Mouse (Mus musculus) hindbrain, postnatal 0 days (tissue): Measurements from ENCODE around the gene Spats1. TPM values are rescaled to one million over a fixed set of nuclear protein-coding genes. Genes with fewer than 3 reads are reported as not detected.

ENCODE experiments used
- ATAC-seq: fragments of 200-750 bp; cut with Nextera tagmentation; 2 replicates; pipeline ENCODE4 v1.8.0; 2017; ENCODE audit warnings: mild to moderate bottlenecking, moderate TSS enrichment, moderate library complexity
- DNase-seq: peaks from one replicate; pipeline ENCODE4 v3.0.0-alpha.2; 2015; ENCODE audit warnings: low spot score
- H3K27ac ChIP-seq: fragments of 300-500 bp; sonication (generic); 2 replicates; pipeline ENCODE4 v1.5.1; 2014; ENCODE audit warnings: mild to moderate bottlenecking
- H3K27me3 ChIP-seq: fragments of 300-500 bp; sonication (generic); 2 replicates; pipeline ENCODE4 v1.6.1; 2014; ENCODE audit warnings: low read length, mixed read lengths; ENCODE audit not compliant: insufficient read depth
- H3K36me3 ChIP-seq: fragments of 300-500 bp; sonication (generic); 2 replicates; pipeline ENCODE4 v1.6.1; 2014; ENCODE audit warnings: low read length, mixed read lengths; ENCODE audit not compliant: insufficient read depth
- H3K4me1 ChIP-seq: fragments of 300-500 bp; sonication (generic); 2 replicates; pipeline ENCODE4 v1.6.1; 2014; ENCODE audit warnings: antibody characterized with exemption, low read length, mixed read lengths; ENCODE audit not compliant: insufficient read depth
- H3K4me2 ChIP-seq: fragments of 300-500 bp; sonication (generic); 2 replicates; pipeline ENCODE4 v1.6.1; 2014; ENCODE audit warnings: low read depth, mild to moderate bottlenecking, low read length, moderate library complexity, mixed read lengths
- H3K4me3 ChIP-seq: fragments of 300-500 bp; sonication (generic); 2 replicates; pipeline ENCODE4 v1.5.1; 2014; ENCODE audit warnings: low read length
- H3K9ac ChIP-seq: fragments of 300-500 bp; sonication (generic); replicated peaks from 2 replicates; pipeline ENCODE4 v1.6.1; 2014; ENCODE audit warnings: mild to moderate bottlenecking, low read length, moderate library complexity, mixed read lengths
- H3K9me3 ChIP-seq: fragments of 300-500 bp; sonication (generic); 2 replicates; pipeline ENCODE4 v1.6.1; 2016; ENCODE audit warnings: low read length, mixed read lengths
- CTCF ChIP-seq: IDR thresholded peaks from 2 replicates; pipeline ENCODE4 v1.5.1; 2016; ENCODE audit warnings: antibody characterized with exemption, control low read depth, low read depth
- WGBS: fragments of 180-500 bp; shearing (Covaris S2); extraction: QIAGEN DNeasy Blood & Tissue Kit; methylation state at CpG from one replicate; pipeline ENCODE4 v1.1.7; 2014; 5-methylcytosine and 5-hydroxymethylcytosine counted together
- polyA plus RNA-seq: library from polyadenylated mRNA; unstranded; fragments of >200 nt; fragmentation: Nextera tagmentation; extraction: Ambion mirVana; gene quantifications from 2 replicates; pipeline ENCODE4 v1.2.1, GENCODE M21; 2015
- total RNA-seq: library from RNA; depleted of rRNA; stranded (reverse); fragments of >200 nt; gene quantifications from 2 replicates; pipeline ENCODE4 v1.2.3, GENCODE M21; 2014; rRNA removed

Spats1 gene
- total and polyA plus RNA-seq, 2 experiments from 2014 or later: 3.5 to 4.2 TPM

GRCm38 (mm10) chr17:45402601-45403000, 72.6 kb downstream of the Spats1 start:
- no peak for TF ChIP-seq CTCF
- H3K9ac ChIP-seq: no peak overlapping the region
- H3K27me3 ChIP-seq: no peaks in the 10 kb centered on the region
- 83% methylated on average over 3 of the region's 3 CpGs for WGBS
- H3K4me3 ChIP-seq: no peak overlapping the region
- peaks cover 5% of the 10 kb centered on the region; the same call in 1 of the 2 replicates for H3K36me3 ChIP-seq
- no peaks in the 10 kb centered on the region for H3K4me1 ChIP-seq
- ATAC-seq: no peak
- no peak overlapping the region for H3K27ac ChIP-seq
- DNase-seq: no peak
- H3K9me3 ChIP-seq: no peaks in the 10 kb centered on the region
- no peak overlapping the region for H3K4me2 ChIP-seq

GRCm38 (mm10) chr17:45402126-45402525, 73.1 kb downstream of the Spats1 start:
- Histone ChIP-seq H3K27me3 (no peaks in the 10 kb centered on the region), H3K36me3 (peaks cover 5% of the 10 kb centered on the region; the same call in 1 of the 2 replicates), H3K4me1 (no peaks in the 10 kb centered on the region), H3K27ac (no peak overlapping the region), H3K9me3 (no peaks in the 10 kb centered on the region), H3K4me3 (no peak overlapping the region), H3K4me2 (no peak overlapping the region), H3K9ac (no peak overlapping the region)
- no peak for TF ChIP-seq CTCF
- WGBS: 88% methylated on average over 1 of the region's 1 CpGs
- ATAC-seq (no peak), DNase-seq (no peak)

- Histone ChIP-seq H3K9ac (no peak overlapping the region), H3K27ac (no peak overlapping the region), H3K36me3 (peaks cover 5% of the 10 kb centered on the region; the same call in 1 of the 2 replicates), H3K27me3 (no peaks in the 10 kb centered on the region), H3K4me2 (no peak overlapping the region), H3K4me3 (no peak overlapping the region), H3K4me1 (no peaks in the 10 kb centered on the region), H3K9me3 (no peaks in the 10 kb centered on the region)
- ATAC-seq (no peak), DNase-seq (no peak)
- TF ChIP-seq CTCF: no peak
- 93% methylated on average over 5 of the region's 5 CpGs for WGBS
These were observed 73.9 kb downstream of the Spats1 start for GRCm38 (mm10) chr17:45401126-45401905.

GRCm38 (mm10) chr17:45398021-45398420, 77.2 kb downstream of the Spats1 start:
- Histone ChIP-seq H3K4me2 (no peak overlapping the region), H3K9ac (no peak overlapping the region), H3K9me3 (no peaks in the 10 kb centered on the region), H3K4me3 (no peak overlapping the region), H3K4me1 (no peaks in the 10 kb centered on the region), H3K27ac (no peak overlapping the region), H3K36me3 (no peaks in the 10 kb centered on the region; the same call in 1 of the 2 replicates), H3K27me3 (no peaks in the 10 kb centered on the region)
- DNase-seq (no peak), ATAC-seq (no peak)
- TF ChIP-seq CTCF: no peak
- 93% methylated on average over 2 of the region's 2 CpGs for WGBS

GRCm38 (mm10) chr17:45397541-45397940, 77.7 kb downstream of the Spats1 start:
- ATAC-seq: no peak
- DNase-seq: no peak
- H3K9ac ChIP-seq: no peak overlapping the region
- 77% methylated on average over 3 of the region's 3 CpGs for WGBS
- no peak overlapping the region for H3K4me2 ChIP-seq
- no peaks in the 10 kb centered on the region for H3K9me3 ChIP-seq
- H3K4me3 ChIP-seq: no peak overlapping the region
- H3K36me3 ChIP-seq: peaks cover 4% of the 10 kb centered on the region
- peak; percentile 21 for TF ChIP-seq CTCF
- H3K27ac ChIP-seq: no peak overlapping the region
- no peaks in the 10 kb centered on the region for H3K4me1 ChIP-seq
- H3K27me3 ChIP-seq: no peaks in the 10 kb centered on the region

- ATAC-seq (no peak), DNase-seq (no peak)
- Histone ChIP-seq H3K4me3 (no peak overlapping the region), H3K9ac (no peak overlapping the region), H3K27ac (no peak overlapping the region), H3K36me3 (peaks cover 22% of the 10 kb centered on the region), H3K4me2 (no peak overlapping the region), H3K4me1 (no peaks in the 10 kb centered on the region), H3K27me3 (no peaks in the 10 kb centered on the region), H3K9me3 (no peaks in the 10 kb centered on the region)
- TF ChIP-seq CTCF: no peak
- WGBS: 74% methylated on average over 9 of the region's 9 CpGs
These were observed 80.6 kb downstream of the Spats1 start for GRCm38 (mm10) chr17:45394612-45395011.

- WGBS: 82% methylated on average over 3 of the region's 3 CpGs
- DNase-seq: no peak
- Histone ChIP-seq H3K27me3 (no peaks in the 10 kb centered on the region), H3K9ac (no peak overlapping the region), H3K4me1 (no peaks in the 10 kb centered on the region), H3K27ac (no peak overlapping the region), H3K4me2 (no peak overlapping the region), H3K4me3 (no peak overlapping the region), H3K36me3 (peaks cover 22% of the 10 kb centered on the region), H3K9me3 (no peaks in the 10 kb centered on the region)
- TF ChIP-seq CTCF: no peak
- no peak for ATAC-seq
These were observed 81.5 kb downstream of the Spats1 start for GRCm38 (mm10) chr17:45393765-45394164.

Other genes starting within 250 kb of the Spats1 start
- 21.5 and 38.1 TPM in 2 replicates for gene Cdc5l, start 41.7 kb downstream of the Spats1 start, total RNA-seq
- 54.2 and 57.7 TPM in 2 replicates for gene Cdc5l, start 41.7 kb downstream of the Spats1 start, polyA plus RNA-seq
- gene Aars2, start 31.4 kb upstream of the Spats1 start, total RNA-seq: 28.5 and 34.5 TPM in 2 replicates
- 14.2 and 15.7 TPM in 2 replicates for gene Aars2, start 31.4 kb upstream of the Spats1 start, polyA plus RNA-seq
- 0.58 and 1.5 TPM in 2 replicates for gene Tcte1, start 48.0 kb upstream of the Spats1 start, total RNA-seq
- gene Tcte1, start 48.0 kb upstream of the Spats1 start, polyA plus RNA-seq: 3.9 and 4.3 TPM in 2 replicates
- 107 and 114 TPM in 2 replicates for gene Tmem151b, start 74.3 kb upstream of the Spats1 start, total RNA-seq
- 29.5 and 29.8 TPM in 2 replicates for gene Tmem151b, start 74.3 kb upstream of the Spats1 start, polyA plus RNA-seq
- gene Nfkbie, start 80.3 kb upstream of the Spats1 start, total RNA-seq: 7.7 and 9.2 TPM in 2 replicates
- 5.2 and 6.0 TPM in 2 replicates for gene Nfkbie, start 80.3 kb upstream of the Spats1 start, polyA plus RNA-seq
- 105 and 139 TPM in 2 replicates for gene Slc35b2, start 88.5 kb upstream of the Spats1 start, total RNA-seq
- 90.3 and 94.0 TPM in 2 replicates for gene Slc35b2, start 88.5 kb upstream of the Spats1 start, polyA plus RNA-seq
- 982 and 1,365 TPM in 2 replicates for gene Hsp90ab1, start 97.9 kb upstream of the Spats1 start, total RNA-seq
- gene Hsp90ab1, start 97.9 kb upstream of the Spats1 start, polyA plus RNA-seq: 1,472 and 1,504 TPM in 2 replicates
- 170 and 354 TPM in 2 replicates for gene Slc29a1, start 124.2 kb upstream of the Spats1 start, total RNA-seq
- 60.6 and 77.6 TPM in 2 replicates for gene Slc29a1, start 124.2 kb upstream of the Spats1 start, polyA plus RNA-seq
- not detected in 2 replicates for gene Mymx, start 126.7 kb upstream of the Spats1 start, total RNA-seq
- gene Mymx, start 126.7 kb upstream of the Spats1 start, polyA plus RNA-seq: not detected in 2 replicates
- gene Capn11, start 183.9 kb upstream of the Spats1 start, total RNA-seq: 0.42 and 1.8 TPM in 2 replicates
- 0.14 and 2.0 TPM in 2 replicates for gene Capn11, start 183.9 kb upstream of the Spats1 start, polyA plus RNA-seq
- gene Mrpl14, start 210.9 kb upstream of the Spats1 start, total RNA-seq: 41.3 and 58.7 TPM in 2 replicates
- 117 and 119 TPM in 2 replicates for gene Mrpl14, start 210.9 kb upstream of the Spats1 start, polyA plus RNA-seq
- 241 and 252 TPM in 2 replicates for gene Tmem63b, start 211.5 kb upstream of the Spats1 start, total RNA-seq
- 123 and 139 TPM in 2 replicates for gene Tmem63b, start 211.5 kb upstream of the Spats1 start, polyA plus RNA-seq